Mouse (Mus musculus): ENCODE measurements around the gene Ffar1.

The Ffar1 gene

DNA sequence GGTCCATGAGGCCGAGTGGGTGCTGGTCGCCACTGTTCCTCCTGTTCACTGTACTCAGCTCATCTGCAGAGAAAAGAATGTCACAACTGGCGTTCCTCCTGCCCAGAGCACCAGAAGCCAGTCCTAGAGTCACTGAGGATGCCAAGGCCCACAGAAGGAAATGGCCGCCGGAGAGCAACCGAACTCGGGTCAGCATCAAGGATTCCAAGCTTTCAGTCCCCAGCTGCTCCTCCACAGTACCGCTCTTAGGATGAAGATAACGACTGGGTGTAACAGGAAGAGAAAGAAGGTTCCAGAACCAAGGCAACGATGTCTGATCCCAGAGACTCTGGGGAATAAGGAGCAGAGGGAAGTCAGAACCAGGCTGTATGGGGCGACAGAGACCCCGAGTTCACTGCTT is at the start of gene Ffar1:
TSS of gene Ffar1 (minus strand) at position 101 of the 400 bp plus-strand sequence.
- no peak for DNase-seq (ENCODE audit: low read depth)

DNA sequence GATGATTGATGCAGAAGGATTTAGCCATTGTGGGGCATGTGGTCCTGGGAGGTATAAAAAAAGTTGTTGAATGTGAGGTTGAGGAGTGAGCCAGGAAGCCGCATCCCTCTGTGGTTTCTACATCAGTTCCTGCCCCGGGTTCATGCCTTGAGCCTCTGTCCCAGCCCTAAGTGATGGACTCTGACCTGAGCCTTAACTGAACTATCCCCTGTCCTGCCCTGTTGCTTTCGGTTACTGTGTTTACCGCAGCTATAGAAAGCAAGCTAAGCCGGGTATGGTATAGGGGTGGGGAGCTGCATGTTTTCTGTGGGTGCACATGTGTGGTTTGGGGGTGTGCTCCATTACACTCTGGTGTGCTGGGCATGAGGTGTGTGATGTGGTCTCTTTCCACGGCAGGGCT is 48.4 kb upstream of the Ffar1 start:
- peak; percentile 69 for DNase-seq (ENCODE audit: low read depth)

DNA sequence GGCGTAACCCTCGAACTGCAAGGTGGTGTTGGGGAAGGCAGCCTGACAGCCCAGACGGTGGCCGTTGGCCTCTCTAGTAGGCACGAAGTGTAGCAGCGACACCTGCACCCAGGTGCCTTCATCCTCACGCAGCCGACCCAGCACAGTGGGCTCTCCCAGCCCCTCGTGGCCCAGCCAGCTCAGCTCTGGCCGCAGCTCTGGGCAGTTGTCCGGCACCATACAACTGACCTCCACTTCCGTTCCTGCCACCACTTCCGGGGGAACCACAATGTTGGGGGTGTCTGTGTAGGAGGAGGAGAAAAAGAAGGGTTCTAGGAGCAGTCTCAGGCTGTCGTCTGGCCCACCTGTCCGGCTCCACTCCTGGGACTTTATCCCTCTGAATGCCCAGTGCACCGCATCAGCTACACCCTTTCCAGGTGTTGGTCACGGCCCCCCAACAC is 47.6 kb upstream of the Ffar1 start:
- peak; percentile 51 for DNase-seq (ENCODE audit: low read depth)

DNA sequence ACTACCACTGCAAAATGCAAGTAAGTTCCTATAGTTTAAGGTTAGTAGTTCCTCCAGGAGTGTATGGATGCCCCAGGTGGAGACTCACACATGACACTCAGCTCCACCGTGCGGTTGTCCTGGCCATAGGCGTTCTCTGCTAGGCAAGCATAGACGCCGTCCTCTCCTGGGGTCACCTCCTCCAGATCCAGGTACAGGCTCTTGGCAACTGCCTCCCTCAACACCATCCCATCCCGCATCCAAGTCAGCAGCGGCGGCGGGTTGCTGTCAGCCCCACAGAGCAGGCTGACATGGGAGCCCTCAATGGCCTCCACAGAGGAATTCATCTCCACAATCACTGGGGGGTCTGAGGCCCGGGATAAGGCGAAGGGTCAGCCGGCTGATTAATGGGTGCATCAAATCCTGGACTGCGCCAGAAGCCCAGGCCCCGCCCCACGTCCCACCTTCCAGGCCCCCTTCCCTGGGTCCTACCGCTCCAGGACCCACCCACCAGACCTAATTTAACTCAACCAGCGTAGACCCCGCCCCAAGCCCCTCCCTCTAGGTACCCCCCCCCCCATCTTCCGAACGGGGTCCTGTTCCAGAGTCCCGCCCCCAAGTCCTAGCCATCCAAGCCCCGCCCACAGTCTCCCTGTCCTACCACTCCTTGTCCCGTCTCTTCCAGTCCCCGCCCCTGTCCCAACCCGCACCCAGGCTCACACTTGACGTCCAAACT is 47.1 kb upstream of the Ffar1 start:
- peak; percentile 67 for DNase-seq (ENCODE audit: low read depth)

DNA sequence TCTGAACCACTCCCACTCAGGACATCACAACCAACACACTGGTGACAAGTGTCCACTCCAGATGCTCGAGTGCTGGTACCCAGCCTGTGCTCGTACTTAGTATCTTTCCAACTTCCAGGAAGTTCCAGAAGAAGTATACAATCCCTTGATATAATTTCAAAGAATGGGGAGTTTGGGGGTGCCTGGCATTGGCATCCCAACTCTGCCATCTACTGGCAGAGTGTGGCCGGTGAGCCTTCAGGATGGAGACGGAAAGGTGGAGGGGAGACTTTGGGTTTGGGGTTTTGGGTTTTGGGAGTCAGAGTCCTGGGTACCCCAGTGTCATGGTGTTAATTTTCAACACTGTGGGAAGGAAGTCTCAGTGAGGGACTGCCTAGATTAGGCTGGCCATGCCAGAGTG is 42.7 kb upstream of the Ffar1 start:
- peak; percentile 41 for DNase-seq (ENCODE audit: low read depth)

DNA sequence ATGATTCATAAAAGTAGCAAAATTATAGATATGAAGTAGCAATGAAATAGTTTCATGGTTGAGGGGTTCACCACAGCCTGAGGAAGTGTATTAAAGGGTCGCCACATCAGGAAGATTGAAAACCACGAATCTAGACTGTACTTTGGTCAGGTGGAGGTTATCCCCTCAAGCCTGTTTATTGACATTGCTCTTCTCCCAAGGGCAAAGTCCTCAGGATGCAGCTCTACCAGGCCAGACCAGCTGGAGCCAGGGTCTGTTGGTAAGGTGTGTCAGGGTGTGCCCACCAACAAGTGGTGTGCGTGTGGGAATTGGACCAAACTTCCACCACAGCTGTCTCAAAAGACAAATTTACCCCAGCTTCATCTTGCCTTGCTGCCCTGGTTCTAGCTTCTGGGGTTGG is 33.9 kb upstream of the Ffar1 start:
- no peak for DNase-seq (ENCODE audit: low read depth)

DNA sequence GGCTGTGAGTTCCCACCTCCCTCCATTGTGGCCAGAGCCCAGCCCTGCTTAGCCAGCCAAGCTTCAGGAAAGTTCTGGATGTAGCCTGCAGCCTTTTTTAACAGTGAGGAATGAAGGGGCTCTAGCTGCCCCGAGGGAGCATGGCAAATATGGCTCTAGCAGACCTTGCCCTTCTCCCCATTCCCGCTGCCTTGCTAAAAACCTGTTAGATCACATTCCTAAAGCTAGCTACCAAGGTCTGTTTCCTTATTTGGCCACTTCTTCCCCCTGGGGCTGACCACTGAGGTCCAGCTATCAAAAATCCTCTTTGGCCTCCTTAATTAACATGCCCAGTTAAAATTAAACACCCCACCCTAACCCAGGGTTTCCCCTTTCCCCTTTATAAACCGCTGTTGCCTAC is 31.2 kb upstream of the Ffar1 start:
- DNase-seq (ENCODE audit: low read depth): no peak

DNA sequence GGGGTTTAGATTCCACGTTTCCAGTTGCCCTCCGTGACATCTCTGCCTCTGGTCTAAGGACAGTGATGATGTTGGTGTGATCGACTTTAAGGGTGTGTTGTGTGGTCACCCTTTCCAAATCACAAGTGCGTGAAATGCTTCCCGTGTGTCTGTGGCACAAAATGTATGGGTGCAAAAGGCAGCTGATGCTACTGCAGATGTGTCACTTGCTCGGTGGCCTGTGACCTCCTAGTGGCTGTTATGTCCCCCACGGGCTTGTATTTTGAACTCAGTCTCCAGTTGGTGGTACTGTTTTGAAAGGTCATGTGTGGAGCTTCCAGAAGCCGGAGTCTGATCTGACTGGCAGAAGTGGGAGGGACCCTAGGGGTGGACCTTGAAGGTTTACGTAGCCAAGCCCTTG is 30.4 kb upstream of the Ffar1 start:
- DNase-seq (ENCODE audit: low read depth): no peak

DNA sequence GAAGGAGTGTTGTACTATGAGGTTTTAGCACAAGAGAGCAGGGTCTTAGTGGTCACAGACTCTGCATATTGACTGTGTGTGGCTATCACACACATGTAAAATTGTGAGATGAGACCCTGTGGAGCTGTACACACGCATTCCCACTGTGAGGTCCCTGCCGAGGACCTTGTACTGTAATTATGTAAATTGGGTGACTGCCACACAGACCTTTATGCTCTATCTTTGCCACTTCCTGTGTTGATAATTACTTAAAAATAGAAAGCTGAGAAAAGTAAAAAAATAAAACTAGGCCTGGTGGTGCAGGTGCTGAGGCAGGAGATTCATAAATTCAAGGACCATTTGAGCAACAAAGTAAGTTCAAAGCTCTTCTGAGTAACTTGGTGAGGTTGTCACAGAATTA is 29.3 kb upstream of the Ffar1 start:
- DNase-seq (ENCODE audit: low read depth): no peak

DNA sequence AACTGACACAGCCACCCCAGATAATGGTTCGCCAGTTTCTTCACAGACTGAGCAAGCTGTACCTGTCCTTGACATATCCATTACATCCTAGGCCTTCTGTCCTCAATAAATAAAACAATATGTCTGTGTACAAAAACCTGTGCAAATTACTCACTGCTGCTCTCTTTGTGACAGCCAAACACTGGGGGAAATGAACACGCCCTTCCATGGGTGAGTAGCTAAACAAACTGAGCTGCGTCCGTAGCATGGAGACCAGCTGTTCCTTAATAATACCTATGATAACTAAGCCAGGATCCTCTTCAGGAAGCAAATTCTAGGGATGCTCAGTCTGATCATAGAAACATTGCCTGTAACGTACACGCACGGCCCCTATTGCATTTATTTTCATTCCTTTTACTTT is 27.4 kb upstream of the Ffar1 start:
- no peak for DNase-seq (ENCODE audit: low read depth)

DNA sequence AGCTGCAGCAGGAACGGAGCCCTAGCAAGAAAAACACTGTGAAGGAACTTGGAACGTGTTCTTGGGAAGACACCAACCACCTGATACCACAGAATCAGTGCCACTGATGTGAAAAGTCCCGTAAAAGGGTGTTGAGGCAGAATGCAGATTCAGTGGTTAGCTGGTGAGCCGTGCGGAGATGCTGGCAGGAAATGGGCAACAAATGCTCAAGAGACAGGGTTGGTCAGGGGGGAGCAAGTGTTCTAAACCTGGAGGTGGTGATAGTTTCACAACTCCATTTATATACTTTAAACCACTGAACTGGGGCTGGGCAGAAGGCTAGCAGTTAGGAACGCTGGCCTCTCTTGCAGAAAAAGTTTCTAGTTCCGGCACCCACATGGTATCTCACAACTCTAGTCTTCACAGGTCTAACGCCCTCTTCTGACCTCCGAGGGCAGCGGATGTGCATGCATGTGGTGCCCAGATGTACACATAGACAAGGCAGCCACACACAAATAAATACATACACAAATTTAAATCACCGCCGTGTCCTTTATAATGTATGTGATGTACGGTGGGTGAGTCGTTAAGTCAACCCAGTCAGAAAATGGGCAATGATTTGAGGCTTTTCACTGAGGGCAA is 26.3 kb upstream of the Ffar1 start:
- DNase-seq (ENCODE audit: low read depth): peak; percentile 68

DNA sequence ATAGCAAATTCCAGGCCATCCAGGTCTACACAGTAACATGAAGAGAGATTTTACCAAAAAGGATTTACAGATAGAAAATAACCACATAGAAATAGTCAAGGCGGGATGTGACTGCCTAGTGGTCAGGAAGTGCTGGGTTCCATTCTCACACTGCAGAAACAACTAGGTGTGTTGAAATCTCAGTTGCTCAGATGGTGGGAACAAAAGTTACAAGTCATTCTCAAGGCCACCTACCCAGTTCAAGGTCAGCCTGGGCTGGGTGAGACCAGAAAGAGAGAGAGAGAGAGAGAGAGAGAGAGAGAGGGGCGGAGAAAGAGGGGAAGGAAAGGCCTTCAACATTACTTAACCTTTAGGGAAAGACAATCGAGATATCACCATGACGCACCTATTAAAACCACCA is 25.5 kb upstream of the Ffar1 start:
- peak; percentile 86 for DNase-seq (ENCODE audit: low read depth)

DNA sequence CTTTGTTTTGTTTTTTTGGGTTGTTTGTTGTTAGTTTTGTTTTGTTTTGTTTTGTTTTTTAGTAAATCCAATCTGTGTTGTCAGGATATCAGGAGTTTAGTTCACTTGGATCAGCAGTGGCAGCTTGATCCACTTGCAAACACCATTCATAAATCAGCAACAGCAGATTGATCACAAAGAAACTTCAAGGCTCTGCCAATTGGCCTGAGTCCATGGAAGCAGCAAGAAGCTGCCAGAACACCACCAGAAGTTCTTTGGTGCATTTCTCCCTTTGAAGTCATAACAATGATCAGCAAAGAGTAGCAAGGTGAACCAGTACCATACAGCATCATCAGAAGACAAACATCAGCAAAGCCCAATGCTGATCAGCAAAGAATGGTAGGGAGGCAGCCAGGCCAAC is 22.7 kb upstream of the Ffar1 start:
- no peak for DNase-seq (ENCODE audit: low read depth)

DNA sequence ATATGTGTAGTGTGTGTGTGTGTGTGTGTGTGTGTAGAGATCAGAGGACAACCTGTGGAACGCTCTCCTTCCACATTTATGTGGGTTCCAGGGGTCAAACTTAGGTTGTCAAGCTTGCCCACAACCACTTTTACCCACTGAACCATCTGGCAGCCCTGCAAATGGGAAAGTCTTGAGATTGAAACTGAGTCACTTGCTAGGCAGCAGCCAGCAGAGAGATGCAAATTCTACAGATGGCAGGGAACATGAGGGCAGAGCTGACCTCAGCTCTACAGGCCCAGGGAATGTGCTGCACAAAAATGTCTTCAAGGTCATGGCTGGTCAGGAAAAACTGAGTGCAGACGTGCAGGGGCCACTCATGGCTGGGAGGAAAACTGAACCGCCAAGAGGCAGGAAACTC is 20.0 kb upstream of the Ffar1 start:
- no peak for DNase-seq (ENCODE audit: low read depth)

DNA sequence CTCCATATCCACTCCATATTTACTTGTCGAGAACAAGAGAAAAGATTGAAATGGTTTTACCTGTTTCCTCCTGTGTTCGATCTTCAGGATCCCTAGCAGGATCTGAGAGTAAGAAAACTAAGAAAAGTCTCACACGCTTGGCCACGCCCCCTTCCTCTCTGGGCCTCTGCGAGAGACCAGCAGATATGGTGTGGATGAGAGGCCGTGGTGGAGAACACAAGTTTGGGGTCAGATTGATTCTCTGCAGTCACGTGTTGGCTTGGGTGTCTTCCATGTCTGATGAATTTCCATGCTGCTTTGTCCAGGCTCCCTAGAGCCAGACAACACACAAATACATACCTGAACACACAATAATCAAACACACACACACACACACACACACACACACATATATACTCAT is 18.8 kb upstream of the Ffar1 start, which contains the start of gene Cd22:
TSS of gene Cd22 (minus strand) at position 167 of the 400 bp plus-strand sequence.
- peak; percentile 45 for DNase-seq (ENCODE audit: low read depth)

DNA sequence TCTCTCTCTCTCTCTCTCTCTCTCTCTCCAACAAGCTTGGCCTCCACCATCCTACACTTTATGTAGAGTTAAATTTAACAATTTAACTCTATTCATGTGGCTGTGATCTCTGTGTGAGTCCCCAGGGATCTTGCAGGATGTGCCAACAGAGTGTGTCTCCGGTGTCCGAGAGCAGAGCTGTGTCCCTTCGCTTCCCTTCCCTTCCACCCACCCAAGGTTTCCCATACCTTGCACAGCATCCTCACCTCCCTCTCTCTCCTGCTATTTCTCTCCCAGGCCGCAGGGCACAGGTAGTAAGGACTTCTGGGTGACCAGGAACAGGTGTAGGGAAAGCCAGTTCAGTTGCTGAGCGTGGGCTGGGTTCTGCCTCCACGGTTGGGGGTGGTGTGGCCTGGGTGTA is 17.6 kb upstream of the Ffar1 start:
- DNase-seq (ENCODE audit: low read depth): no peak

DNA sequence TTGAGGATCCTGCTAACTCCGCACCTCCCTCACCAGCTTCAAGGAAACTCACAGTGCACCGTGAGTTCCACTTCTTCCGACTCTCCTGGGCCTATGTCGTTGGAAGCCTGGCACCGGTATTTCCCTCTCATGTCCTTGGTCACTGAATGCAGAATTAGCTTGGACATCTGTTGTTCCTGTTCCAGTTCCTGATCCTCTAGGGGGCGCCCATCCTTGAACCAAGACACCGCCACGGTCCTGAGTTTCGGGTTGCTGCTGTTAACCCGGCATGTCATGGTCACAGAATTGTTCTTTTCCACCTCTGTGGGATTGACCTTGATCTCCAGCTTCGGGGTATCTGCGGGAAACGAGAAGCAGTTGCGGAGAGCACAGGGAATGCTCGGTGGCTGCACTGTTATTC is 11.7 kb upstream of the Ffar1 start:
- peak; percentile 78 for DNase-seq (ENCODE audit: low read depth)

DNA sequence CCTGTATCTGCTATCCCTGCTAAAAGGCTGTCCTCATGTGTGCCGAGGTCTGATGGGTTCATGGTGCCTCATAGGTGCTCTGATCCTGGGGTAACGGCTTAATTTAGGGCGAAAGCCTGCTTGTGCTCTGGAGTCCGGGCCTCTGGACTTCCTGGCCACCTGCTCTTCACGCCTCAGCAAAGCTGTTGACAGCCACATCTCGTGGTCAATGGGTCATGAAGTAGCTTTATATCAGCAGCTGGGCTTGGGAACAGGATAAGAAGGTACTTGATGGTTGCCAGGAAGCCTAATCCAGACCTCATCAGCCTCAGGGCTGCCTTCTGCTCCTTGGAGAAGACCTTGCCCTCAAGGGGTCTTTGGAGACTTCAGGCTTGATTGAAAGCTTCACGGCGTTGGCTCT is 2.0 kb upstream of the Ffar1 start:
- no peak for DNase-seq (ENCODE audit: low read depth)

DNA sequence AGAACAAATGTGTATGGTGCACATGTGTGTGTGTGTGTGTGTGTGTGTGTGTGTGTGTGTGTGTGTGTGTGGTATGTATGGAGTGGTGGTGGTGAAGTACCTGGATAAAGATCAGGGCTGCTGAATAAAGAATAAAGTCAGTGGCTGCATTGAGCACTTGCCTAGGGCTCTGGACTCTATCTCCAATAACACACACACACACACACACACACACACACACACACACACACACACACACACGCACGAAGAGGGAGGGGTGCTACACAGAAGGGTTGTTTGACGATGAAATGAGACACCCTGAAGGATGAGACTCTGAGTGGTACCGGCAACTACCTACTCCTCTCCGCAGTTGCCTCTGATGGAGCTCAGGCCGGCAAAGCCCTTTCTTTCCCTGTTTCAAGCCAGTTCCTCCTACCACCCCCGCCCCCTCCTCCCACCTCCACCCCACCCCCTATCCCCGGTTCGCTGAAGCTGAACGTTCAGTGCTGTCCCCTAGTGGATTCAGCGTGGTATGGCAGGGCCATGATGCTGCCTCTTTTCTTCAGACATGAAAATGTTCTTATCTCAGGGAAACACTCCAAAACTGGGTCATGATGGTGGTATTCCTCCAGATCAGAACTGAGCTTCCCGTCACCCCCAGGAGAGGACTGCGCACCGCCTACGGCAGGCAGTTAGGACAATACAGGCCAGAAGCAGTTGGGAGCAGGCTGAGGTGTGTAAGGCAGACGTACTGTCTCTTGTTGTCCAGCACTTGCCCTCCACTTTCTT is 1.5 kb downstream of the Ffar1 start:
- peak; percentile 85 for DNase-seq (ENCODE audit: low read depth)

DNA sequence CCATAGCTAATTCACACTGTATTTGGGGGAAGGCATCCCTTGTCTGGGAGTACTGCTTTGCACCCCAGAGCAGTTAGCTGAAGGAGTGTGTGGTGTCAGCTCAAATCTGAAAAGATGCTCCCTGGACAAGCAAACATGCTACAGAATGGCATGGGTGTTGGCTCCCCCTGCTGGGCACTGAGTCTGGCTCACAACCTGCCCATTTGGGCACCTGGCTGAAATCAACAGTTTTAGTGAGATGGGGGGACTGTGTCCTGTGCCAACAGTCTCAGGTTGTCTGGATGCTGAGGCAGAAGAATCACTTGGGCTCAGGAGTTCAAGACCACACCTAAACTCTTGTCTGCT is 2.1 kb downstream of the Ffar1 start:
- peak; percentile 92 for DNase-seq (ENCODE audit: low read depth)

DNA sequence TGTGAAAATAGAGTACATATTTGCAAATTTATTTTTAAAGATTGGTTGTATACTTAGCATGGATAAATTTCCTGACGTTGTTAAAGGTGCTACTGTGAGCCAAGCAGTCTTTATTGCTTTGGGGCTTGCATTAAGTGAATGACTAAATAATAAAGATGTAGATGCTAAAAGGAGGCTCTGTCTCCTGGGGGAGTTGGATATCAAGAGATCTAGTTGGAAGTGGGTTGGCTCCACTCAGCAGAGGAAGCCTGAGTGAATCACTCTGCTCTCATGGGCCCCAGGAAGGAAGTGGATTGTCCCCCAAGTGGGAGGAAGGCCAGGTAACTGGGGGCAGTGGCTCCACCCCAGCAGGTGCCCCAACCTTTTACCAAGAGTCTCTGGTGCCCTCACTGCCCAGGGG is 3.6 kb downstream of the Ffar1 start:
- DNase-seq (ENCODE audit: low read depth): peak; percentile 56

DNA sequence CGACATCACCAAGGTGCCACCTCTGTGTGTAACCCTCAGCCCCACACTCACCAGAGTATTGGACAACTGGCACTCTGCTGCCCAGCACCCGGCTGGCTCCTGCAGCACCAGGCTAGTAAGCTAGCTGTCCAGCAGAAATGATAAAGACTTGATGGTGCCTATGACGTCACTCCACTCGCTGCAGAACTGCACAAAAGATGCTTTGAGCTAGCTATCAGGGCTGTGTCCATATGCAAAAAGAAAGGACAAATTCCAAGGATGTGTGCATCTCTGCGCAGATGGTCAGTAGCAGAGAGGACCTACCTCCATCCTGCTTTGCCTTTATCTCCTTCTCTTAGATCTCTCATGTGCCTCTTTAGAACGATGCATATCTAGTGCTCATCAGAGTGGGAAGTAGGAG is 5.3 kb downstream of the Ffar1 start, which contains the start of gene Ffar3:
TSS of gene Ffar3 (minus strand) at position 101 of the 400 bp plus-strand sequence.
- DNase-seq (ENCODE audit: low read depth): no peak

DNA sequence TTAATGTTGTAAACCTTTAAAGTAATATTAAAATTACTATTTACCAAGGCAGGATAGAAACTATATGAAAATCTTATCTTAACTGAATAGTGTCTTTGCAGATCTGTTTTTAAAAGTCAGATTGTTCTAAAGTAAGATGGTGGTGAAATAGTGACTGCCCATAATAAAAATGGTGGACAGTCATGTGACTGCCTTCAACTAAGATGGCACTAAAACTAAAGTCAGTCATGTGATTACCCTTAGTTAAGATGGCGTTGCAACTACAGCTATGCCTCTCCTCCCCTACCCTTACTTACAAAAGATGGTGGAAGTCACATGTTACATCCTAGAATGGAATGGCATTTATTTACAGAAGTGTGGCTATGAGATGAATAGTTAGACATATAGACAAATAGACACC is 9.9 kb downstream of the Ffar1 start:
- DNase-seq (ENCODE audit: low read depth): no peak
